Mouse (Mus musculus) embryo, embryonic 10 days (tissue): ENCODE measurements around the gene Ube2l6.
"Not testable (repeated sequence)": the region's sequence is repeated elsewhere in the genome, so short reads cannot be mapped to it uniquely, and the experiment has no call there.

Experiments used
- DNase-seq: peaks from one replicate; pipeline ENCODE4 v3.0.0-alpha.2; 2015; ENCODE audit warnings: low spot score

Gene Ube2l6

DNA sequence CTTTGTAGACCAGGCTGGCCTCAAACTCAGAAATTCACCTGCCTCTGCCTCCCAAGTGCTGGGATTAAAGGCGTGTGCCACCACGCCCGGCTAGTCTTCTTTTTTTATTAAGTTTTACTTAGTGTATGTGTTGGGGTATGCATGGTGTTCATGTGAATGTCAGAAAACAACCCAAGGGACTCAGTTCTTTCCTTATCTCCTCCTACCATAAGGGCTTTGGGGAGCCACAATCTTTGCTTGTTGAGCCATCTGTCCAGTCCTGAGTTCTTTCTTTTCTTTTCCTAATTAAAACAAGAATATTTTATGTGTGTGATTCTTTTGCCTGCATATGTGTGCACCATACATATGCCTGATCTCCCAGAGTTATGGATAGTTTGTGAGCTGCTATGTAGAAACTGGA is 5.5 kb upstream of the Ube2l6 start:
- DNase-seq, result no peak

DNA sequence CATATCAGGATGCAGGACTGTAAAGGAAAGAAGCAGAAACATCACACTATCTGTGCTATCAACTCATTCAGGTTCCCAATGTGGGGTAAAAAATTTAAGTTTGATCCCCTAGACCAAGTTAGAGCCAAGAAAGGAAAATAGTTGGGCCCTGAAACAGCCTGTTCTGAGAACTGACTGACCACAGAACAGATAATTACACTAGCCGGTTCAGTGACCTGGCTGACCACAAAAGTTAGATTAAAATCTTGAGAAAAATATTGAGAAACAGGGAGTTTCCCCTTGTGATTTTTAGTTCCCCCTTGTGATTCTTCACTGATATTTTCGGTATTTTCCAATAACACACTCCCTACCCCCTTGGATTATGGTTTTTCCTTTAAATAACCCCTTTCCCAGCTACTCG is 4.8 kb upstream of the Ube2l6 start:
- no peak for DNase-seq

DNA sequence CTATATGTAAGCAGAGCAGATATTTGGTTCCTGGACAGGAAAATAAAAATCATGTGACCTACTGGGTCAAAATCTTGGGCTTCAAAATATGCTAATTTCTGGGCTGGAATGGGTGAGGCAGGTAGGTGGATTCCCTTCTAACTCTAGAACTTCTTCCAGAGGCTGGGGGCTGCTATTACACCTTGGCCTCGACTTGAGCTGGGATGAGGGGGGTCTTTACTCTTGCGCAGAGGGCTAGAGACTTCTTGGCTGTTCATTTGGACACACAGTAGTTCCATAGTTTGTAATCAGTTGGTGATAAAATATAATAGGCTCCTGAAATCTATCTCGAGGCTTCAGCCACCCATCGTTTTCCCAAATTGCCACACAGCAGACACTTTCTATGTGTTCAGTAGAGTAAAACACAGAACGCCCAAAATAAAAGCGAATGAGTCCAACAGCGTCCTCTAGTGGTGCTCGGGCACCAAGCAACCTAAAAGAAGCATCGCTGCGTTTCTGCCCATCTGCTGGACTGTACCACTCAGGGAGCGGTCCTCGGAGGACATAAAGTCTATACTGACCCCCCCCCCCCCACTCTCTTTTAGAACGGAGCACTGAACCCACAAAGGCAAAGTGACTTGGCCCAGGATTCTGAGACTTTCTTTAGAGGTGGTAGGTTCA is 665 bp upstream of the Ube2l6 start:
- peak; percentile 93 for DNase-seq

DNA sequence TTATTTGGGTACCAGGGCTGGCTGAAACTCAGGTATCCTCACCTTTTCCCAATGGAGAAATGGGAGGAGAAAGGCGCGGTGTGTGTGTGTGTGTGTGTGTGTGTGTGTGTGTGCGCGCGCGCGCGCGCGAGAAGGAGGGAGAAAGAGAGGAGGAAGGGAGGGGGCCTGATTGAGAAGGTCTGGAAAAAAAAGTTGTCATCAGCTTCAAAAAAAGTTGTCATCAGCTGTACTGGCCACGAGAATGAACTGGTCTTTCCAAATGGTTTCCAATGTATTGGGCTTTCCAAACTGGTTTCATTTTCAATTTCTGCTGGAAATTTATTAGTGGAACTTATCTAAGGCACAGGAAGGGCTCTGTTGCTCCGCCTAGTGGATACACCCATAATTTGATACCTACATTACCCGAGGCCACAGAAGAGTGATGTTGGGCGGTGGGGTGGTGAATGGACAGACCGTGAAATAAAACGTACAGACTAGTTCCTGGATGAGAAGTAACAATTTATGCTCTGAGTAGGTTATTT is 473 bp downstream of the Ube2l6 start:
- peak; percentile 86 for DNase-seq

DNA sequence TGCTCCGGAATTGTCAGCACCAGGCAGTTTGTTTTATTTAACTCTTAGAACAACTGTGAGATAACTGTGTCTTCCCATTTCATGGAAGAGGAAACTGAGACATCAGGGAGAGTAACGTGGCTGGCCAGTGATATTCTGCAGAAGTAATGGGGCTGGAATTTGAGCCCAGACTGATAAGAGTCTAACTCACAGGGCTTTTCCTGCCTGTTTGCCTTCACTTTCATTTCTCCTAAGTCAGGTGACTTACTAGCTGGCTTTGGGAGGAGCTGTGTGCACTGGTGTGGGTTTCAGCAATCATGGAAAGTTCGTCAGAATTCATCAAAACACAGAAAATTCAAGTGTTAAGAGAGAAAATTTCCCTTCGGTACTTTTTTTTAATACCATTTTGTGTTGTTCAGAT is 1.7 kb downstream of the Ube2l6 start:
- DNase-seq, result no peak

DNA sequence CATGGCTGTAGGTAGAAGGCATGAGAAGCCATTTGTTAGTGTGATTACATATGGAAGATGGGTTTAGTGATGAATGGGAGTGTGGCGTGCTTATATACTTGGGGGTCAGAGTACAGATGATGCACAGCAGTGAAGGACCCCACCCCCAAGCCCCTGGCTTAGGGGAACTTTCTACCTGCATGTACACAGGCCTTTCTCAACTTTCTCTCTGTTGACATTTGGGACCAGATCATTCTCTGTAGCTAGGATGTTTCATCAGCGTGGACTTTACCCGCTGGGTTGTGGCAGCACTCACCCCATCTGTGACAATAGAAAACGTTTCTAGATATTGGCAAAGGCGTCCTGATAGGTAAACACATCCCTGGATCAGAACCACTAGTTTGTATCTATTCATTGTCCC is 2.6 kb downstream of the Ube2l6 start:
- DNase-seq, result not testable (repeated sequence)

DNA sequence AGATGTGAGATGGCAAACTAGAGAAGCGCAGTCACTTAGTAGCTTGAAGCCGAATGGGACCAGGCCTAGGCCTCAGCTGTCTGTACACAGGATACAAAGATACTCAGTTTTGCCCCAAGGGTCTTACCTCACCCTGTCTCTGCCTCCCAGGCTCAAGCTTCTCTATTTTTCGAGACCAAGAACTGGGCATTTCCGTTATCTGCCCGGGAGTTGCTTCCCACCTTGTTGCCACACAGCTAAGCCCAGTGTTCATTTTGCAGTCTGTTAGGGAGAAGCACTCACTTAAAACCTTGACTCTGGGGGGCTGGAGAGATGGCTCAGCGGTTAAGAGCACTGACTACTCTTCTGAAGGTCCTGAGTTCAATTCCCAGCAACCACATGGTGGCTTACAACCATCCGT is 5.3 kb downstream of the Ube2l6 start:
- DNase-seq, result no peak

DNA sequence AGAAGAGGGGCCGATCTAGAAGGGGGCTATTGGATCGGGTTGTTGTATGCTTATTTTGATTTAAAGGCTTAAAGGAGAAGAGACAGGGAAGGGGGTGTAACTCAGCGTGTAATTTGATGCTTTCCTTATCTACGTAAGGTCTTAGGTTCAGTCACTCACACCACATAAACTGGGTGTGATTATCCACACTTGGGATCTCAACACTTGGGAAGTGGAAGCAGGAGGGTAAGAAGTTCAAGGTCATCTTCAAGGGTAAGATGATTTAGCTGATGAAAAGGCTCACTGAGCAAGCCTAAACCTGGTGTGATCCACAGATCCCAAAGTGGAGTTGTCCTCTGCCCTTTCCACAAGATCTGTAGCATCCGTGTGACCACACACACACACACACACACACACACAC is 7.9 kb downstream of the Ube2l6 start:
- DNase-seq, result no peak

DNA sequence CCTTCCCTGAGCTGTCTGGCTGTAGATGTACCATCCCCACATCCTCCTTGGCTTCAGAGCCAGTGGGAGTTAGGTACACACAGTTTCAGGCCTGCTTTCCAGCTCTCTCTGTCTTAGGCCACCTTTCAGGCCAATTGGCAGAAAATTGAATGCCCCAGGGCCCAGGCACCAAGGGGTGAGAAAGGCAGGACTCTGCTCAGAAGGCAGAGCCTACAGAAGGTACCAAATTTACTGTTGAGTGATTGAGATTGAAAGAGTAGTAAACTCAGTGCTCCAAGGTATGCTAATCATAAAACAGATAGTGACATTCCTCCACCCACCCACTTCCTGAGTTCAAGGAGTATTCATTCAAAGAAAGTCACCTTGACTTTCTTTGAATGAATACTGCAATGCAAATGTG is 10.7 kb downstream of the Ube2l6 start:
- DNase-seq, result no peak

DNA sequence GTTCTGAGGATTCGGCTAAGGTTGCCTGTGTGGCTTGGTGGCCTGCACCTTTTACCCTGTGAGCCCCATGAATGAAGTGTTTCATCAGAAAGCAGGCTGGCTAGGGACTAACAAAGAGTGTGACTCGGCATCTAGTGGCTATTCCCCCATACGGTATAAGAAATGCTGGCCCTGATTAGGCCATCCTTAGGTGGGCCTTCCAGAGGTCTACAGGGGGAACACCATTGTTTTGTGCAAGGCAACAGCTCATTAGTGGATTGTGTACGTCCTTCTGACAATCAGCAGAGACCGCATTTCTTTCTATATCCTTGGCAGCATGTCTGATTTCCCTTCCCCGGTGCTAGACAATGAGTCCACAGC is 11.9 kb downstream of the Ube2l6 start:
- DNase-seq, result no peak

DNA sequence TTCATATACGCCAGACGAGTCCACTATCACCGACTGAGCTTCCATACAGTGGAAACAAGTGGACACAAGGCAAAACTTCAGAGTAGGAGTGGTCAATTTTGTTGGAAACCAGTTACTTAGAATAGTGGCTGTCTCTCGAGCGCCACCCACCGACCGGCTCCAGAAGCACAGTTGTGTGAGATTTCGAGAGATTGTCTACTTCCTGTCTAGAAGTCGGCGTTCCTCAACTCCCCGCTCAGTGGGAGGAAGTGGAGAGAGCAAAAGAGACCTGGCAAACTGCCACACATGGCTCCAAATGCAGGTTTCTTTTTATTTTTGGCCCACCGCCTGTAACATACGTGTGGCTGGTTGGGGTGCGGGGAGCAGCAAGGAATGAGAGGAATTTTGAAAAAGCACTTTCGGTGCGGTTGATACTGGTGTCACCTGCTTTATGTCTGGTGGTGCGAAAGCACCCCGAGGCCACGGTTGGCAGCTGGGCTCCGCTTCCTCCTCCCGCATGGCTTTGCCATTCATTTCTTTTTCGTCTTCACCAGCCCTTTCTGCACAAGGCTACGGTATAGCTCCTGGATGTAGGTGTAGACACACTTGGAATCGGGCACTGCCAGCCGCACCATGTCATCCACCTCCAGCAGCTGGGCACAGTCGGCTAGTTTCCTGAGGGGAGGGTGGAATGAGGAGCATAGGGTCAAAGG is 12.4 kb downstream of the Ube2l6 start:
- DNase-seq, result peak; percentile 91

DNA sequence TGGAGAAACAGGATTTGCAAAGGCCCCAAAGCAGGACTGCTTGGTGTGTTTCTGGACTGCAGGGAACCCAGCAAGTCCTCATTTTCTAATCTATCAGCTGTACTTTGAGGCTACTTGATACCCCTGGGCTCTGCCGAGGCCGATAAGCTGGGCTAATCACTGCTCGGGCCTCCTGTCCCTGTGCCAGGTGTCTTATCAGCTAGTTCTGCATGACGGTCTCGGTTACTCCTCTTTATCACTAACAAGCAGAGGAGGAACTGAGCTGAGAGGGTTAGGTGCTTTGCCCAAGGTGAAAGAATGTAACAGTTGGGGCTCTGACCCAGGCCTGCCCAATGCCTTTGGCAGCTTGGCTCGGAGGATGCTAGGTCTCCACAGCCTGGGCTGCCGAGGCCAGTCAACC is 13.3 kb downstream of the Ube2l6 start:
- DNase-seq, result no peak

DNA sequence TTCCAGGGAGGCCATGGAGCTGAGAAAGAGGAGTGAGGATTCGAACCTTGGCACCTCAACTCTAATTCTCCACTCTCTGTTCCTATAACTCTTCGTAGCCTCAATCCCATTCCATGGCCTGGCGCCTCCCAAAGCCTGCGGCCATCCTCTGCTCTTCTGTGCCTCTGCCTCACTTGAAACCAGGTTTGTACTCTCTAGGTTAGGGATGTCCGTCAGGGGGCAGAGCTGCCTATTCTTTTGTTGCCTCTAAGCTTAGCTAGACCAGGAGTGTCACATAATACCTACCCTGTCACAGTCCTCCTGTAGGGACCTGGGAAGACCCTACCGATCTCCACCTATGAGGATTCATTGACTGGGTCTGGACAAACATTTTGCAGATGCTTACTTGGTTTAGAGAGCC is 14.0 kb downstream of the Ube2l6 start:
- DNase-seq, result no peak

DNA sequence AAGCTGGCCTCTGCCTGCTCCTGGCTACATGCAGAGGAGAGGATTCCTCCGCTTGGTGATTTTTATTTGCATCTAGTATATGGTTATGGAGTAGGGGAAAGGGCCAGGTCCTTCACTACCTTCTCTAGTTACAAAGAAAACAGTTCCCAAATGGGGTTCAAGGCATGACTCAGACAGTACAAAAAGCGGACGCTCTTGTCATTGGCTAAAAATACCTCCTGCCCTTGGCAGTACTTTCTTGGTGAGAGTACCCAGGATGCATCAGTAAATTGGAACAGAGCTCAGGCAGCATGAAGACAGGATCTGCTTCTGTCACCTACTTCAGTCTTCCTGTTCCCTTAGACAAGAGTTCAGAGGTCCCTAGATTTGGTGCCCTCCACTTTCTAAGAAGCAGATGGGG is 21.2 kb downstream of the Ube2l6 start:
- DNase-seq, result no peak

DNA sequence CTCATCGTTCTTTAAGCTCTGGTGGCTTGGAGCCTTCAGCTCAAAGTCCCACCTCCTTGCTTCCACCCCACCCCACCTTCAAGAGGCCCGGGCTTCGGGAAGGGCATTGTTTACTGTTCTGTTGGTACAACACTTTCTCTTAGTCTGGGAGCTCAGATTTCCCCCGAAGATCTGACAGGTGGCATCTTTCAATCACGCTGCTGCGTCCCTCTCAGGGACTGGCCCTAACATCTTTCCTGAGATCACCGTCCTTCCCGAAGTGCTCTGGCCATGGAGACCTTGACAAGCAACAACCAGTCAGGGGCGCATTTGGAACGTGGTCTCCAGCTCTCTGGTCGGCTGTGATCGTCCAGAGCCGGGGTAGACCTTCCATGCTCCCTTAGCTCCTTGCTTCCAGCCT is 23.9 kb downstream of the Ube2l6 start, which contains the start of gene Smtnl1:
Smtnl1 (minus strand) TSS at position 101 of the 400 bp plus-strand sequence.
- DNase-seq, result no peak

DNA sequence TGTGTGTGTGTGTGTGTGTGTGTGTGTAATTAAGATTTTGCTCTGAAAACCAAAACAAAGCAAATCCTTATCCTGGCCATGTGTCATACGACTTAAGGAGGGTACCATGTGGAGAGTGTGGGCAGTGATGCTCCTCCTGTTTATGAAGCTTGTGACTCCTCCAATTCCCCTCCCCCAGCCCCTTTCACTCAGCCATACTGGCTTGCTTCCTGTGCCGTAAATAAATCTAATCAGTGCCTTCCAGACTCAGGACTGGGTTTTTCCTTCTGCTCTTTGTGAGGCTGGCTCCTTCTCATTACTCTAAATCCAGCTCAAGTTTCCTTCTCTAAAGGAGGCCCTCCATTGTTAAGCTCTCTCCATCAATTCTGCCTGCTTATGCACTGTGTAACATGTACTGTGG is 24.6 kb downstream of the Ube2l6 start:
- no peak for DNase-seq

DNA sequence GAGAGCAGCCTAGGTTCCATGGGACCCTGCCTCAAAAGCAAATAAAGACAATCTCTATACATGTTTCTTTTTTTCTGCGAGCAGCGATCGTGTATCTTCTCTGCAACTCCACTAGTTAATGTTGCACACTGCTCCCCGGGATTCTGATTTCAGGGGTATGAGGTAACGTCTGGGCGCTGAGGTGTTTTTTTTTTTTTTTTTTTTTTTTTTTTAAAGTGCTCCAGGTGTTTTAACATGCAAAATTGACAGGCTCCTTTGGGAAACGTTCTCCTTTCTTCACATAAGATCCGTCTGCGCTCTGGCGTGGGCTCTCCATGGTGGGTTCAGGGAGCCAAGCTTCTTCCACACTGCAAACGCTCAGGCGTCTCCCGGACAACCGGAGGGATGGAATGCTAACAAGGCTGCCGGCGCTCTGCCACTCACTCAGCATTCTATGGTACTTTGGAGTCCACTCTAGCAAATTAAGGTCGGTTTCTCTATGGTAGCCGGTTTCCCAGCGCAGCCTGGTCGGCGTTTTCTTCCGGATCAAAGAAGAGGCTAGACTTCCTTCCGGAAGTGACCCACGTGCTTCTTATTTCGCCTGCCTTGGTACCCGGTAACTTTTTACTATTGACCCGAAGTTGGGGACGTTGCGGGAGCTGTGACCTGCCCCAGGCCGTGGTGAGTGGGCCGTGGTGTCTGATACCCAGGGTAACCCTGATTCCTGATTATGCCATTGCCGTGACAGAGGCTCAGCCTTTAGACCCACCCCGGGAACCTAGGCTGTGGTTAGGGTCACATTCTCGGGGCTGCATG is 28.1 kb downstream of the Ube2l6 start, which contains the start of gene Timm10:
Timm10 (plus strand) TSS at position 510 of the 795 bp plus-strand sequence.
- DNase-seq, result peak; percentile 95

DNA sequence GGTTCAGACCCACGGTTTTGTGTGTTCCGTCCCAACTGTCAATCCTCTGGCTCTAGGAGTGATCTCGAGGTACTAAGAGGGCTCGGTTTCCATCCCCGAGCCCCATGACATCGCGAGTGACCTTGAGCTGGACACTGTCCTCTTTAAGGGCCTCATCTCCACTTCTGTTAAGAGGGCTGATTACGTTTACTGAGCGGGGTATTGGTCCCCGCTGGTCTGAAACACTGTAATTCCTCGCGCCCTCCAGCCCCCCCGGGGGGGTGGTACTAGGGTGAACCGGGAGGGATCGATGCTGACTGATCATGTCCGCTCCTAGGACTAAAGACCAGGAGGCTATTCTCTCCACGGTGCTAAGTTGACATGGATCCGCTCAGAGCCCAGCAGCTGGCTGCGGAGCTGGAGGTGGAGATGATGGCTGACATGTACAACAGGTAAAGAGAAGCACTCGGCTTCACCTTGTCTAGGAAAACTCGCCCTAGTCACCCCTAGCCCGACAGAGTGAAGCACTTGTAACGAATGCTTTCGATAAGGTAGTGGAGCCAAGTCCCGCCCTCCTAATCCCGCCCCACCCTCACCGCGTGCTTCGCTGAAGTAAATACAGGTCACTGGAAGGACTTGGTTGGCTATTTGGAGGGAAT is 28.8 kb downstream of the Ube2l6 start:
- DNase-seq, result no peak

DNA sequence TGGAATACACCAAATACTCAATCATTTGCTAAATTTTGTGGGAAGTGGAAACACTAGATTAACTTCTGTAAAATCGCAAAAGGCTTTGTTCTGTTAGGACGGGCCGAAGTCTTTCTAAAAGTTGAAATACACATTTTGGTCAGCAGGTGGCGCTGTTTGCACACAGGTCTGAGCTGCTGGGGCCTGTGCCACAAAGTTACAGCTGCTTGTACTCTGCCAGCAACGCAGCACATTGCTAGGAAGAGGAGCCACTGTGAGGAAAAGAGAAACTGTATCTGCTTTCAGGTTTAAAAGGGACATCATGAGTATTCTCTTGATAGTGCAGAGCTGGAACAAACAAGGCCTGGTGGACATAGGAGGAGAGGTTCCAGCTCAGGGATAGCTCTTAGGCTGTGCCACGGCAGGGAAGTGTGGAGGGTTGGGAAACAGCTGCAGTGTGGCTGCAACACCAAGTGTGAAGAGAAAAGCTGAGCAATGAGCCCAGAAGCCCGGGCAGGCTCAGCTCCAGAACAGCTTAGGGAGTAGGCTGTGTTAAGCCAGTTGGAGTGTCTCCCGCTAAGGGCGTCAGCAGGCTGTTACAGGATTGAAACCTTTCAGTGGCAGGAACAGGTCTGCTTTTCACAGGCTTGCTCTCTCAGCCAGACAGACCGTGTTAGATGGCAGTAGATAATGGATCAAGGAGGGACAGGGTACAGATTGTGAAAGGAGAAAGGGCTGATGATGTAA is 33.2 kb downstream of the Ube2l6 start:
- DNase-seq, result peak; percentile 94

DNA sequence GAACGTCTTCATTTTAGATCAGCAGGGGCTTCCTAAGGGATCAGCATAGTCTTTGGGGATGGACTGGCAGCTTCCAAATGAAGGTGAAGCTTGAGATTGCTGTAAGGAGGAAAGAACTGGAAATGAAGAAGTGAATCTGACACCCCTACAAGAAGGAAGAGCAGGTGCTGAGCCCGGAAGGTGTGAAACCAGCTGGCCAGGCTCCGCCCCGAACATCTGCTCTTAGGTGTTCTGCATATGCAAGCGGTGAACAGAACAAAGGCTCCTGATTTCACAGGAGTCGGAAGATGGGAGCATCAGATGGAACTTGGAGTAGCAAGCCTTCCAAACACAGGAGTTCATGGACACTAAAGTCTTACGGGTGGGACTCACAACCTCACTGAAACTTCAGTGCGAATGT is 38.5 kb downstream of the Ube2l6 start:
- no peak for DNase-seq

DNA sequence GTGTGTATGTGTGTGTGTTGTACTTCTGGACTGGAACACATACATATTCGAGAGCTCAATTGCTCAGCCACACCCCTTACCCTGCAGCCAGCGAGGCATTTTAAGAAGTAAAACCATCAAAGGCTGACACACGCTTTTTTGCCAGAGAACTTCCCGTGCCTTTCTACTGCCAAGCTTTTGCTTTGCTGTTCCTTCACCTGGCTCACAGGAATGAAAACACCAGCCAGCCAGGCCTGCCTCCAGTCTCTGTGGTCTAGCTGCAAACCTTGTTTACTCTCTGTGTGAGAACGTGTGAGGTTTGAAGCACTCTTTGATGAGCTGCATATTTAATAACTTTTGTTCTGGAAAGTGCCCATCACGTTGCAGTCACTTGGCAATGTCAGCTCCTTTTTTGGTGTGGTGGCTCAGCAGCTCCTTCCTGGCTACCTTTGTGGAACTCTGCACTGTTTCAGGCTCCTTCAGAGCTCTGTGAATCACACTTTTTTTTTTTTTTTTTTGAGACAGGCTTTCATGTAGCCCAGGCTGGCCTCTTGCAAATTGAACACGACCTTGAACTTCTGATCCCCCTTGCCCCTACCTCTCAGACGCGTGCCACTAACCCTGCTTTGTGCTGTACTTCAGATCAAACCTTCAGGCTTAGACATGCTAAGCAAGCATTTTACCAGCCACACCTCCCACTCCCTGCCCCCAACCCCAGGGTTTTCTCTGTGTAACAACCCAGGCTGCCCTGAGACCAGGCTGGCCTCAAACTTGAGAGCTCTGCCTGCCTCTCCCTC is 39.4 kb downstream of the Ube2l6 start:
- DNase-seq, result no peak
